Mouse (Mus musculus) gastrocnemius, postnatal 25 days (tissue): ENCODE measurements around the gene Glis2. TPM values are rescaled to one million over a fixed set of nuclear protein-coding genes. Genes with fewer than 3 reads are reported as not detected.

ENCODE experiments used
- DNase-seq: peaks from one replicate; pipeline ENCODE4 v3.0.0; 2022
- total RNA-seq, 2 experiments: library from RNA; stranded (reverse); gene quantifications; 1 replicate in 1 of 2; 2 replicates in 1 of 2; pipeline ENCODE4 v1.2.3; 2021

Gene Glis2
- total RNA-seq, 2 experiments from 2014 or later, result 7.0 to 7.1 TPM

GRCm38 (mm10) chr16:4603453-4603837 is 8.9 kb downstream of the Glis2 start:
- no peak for DNase-seq

GRCm38 (mm10) chr16:4604293-4604837 is 9.9 kb downstream of the Glis2 start:
- no peak for DNase-seq

DNA sequence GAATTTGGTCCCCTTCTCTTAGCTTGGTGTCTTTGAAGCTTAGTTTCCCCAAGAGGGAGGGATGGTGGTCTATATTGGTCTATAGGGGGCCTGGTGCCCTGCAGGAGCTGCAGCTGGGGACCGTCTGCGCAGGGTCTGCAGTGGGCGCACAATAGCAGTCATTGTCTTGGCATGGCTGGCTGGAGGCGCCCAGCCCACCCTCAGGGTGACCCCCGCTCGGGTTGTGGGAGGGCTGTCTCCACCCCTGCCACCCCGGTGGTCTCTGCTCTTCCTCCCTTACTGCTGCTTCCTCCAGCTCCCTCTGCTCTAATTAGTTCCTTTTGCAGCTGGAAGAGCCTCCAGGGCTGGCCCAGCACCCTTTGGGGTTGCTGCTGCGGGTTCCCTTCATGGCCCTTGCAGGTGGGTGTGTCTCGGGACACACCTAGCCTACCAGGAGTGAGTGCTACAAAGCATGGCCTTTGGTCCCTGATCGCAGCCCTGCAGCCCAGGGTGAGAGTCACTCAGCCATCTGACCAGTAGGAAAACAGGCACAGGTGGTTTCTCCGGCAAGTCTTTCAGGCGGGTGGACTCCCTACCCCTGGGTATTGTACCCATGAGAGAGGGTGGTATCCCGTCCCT is 11.1 kb downstream of the Glis2 start:
- no peak for DNase-seq

DNA sequence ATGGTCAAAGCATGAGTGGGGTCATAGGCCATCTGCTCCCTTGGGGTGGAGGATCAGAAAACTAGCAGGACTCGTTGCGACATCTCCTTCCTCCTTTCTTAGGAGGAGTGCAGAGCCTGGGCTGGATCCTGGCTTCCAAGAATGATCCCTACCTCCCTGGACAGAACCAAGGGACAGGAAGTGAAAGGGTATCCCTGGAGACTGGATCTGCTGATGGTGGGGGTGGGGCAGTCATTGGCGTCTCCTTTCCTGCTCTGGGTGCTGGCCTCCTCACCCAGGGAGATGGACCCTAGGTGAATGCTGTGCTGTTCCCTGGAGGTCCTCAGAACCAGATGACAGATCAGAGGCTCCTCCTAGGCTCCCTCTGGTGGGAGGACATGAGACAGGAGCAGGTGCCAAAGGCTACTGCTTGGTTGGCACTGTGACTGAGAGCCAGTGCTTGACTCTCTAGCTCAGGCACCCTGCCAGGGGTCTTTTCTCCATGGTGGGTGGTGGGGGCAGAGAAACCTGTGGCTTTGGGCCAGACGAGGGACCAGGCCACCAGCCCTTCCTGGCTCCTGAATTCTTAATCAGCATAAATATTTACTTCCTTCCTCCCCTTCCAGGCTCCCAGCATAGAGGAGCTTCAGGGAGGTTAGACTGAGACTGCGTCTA is 12.0 kb downstream of the Glis2 start:
- DNase-seq, result peak; percentile 56

DNA sequence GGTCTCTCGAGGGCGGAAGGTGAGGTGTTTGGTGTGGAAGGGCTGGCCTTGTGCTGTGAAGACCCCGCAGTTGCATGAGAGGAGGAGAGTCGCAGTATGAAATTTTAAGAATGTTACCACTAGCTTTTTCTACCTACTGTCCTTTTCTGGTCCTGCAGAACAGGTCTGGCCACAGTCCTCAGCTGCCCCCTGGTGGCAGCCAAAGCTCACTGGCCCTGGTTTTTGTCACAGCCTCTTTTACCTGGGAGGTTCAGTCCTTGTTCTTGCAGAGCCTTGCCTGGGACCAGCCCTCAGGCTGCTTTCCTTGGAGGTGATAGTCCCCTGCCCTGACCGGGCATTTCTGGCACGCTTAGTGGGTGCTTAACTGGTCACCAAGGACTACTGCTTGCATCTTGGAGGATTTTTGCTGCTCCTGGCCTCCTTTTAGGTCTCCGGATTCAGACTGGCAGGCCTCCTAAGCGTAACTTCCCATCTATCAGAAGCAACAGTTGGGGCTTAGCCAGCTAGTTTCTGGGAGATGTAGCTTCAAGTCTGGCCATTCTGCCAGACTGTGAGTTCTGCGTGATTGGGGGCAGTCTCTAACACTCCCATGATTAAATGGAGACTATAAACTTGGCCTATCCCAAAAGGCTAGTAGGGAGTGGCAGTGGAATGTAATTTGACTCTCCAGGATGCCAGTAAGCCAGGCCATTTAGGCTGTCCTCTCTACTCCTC is 13.5 kb downstream of the Glis2 start:
- peak; percentile 78 for DNase-seq

DNA sequence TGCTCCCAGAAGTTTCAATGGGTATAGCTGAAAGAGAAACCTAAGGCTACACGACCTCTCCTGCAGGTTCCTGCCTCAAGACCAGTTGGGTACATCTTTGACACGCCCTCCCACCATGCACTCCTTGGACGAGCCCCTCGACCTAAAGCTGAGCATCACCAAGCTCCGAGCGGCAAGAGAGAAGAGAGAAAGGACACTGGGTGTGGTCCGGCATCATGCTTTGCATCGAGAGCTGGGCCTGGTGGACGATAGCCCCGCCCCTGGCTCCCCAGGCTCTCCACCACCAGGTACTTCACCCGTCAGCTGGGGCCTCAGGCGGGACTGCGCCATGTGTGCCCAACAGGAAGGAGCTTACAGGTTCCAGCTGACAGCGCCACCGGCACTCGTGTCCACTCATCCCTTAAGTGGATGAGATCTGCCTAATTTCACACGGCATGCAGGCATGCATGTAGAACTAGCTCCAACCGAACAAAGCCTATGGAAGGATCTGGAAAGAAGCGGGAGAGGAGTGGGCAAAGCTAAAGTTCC is 14.1 kb downstream of the Glis2 start:
- no peak for DNase-seq

- DNase-seq, result no peak
Measured at GRCm38 (mm10) chr16:4611193-4611592, 16.7 kb downstream of the Glis2 start.

- DNase-seq, result no peak
Measured at GRCm38 (mm10) chr16:4611676-4612075, 17.2 kb downstream of the Glis2 start.

DNA sequence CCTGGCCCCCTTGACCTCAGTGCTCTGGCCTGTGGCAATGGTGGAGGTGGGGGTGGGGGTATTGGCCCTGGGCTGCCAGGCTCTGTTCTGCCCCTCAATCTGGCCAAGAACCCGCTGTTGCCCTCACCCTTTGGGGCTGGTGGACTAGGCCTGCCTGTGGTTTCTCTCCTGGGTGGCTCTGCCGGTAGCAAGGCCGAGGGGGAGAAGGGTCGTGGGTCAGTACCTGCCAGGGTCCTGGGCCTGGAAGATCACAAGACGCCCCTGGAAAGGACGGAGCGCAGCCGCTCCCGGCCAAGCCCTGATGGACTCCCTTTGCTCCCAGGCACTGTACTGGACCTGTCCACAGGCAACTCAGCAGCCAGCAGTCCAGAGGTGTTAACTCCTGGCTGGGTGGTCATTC is 19.2 kb downstream of the Glis2 start:
- DNase-seq, result no peak

- no peak for DNase-seq
Measured at GRCm38 (mm10) chr16:4614639-4615038, 20.1 kb downstream of the Glis2 start.

DNA sequence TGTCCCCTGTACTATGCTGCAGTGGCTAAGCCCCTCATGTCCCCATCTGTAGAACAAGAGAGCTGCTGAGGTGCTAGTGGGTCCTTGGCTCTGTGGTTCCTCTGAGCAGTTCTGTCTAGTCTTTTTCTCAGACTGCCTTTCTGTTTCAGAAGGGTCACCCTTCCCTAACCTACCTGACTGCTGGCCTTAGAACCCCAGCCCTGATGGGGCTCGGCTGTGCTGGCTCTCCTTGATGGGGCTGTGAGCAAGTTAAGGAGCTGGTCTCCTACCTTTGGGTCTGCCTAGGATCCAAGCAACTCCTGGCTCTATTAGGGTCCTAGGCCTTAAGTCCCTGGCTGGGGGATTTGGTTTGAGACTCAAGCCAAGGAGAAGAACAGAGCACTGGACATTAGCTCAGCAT is 20.8 kb downstream of the Glis2 start:
- DNase-seq, result no peak

DNA sequence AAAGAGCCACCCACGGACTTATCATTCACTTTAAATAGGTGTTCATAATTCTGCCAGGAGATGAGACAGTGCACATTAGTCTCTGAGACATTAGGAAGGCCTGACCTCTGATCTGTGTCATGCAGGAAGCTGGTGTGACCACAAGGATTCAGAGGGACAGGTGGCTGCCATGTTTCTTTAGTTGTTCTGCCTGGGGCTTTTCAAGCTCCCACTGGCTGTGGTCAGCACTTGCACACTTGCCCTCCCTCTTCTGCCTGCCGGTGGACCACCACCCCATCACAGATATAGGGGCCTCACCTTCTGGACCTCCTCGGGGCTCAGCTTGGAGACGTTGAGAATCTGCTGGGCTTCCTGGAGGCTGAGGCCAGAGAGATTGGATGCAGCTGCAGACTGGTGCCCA is 22.3 kb downstream of the Glis2 start:
- no peak for DNase-seq

GRCm38 (mm10) chr16:4624074-4624473 is 29.6 kb downstream of the Glis2 start:
- no peak for DNase-seq

DNA sequence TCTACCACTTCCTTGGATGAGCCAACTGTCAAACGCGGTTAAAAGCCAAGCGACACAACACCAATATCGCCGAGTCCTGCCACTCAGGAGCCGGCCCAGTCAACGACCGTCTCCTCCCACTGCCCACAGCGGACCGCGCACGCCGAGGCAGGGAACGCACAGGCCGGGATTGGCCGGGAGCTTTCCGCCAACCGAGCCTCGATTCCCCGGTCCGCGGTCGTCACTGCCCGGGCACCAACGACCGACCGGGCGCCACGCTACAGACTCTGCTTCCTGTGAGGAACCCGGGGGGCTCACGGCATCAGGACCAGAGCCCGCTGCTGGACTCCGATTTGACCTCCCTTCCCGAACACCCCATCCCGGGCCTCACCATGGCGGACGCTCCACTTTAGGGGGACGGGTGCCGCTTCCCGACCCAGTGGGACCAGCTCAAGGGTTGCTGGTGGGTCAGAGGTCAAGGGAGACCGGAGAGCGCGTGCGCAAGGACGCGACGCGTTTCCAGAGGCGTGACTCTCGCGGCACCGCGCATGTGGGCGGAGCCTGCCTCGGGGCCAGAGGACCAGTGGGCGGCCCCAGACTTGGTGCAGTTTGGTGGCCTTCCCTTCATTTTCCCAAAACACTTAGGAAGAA is 30.1 kb downstream of the Glis2 start, which contains the start of gene Pam16:
Gene Pam16 (minus strand): TSS at position 508 of the 630 bp plus-strand sequence.
- peak; percentile 90 for DNase-seq

GRCm38 (mm10) chr16:4627105-4627504 is 32.6 kb downstream of the Glis2 start:
- no peak for DNase-seq

GRCm38 (mm10) chr16:4628898-4629419 is 34.4 kb downstream of the Glis2 start:
- DNase-seq, result no peak

GRCm38 (mm10) chr16:4629950-4630349 is 35.4 kb downstream of the Glis2 start:
- DNase-seq, result peak; percentile 59

DNA sequence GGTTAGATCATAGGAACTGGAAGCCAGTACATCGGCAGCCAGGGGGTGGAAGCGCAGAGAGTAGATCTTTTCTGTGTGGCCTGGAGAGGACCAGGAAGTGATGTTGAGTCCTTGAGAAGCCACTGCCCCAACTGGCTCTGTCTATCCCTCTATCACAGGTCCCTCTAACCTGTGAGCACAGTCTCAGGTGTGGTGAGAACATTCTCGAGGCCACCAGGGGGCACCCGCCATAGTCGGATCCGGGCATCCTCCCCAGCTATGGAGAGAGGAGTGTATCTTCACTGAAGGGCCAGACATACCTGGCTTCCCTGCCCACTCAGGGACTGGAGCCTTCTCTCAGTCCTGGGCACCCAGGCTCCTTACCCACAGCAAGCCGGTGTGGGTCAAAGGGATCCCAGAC is 37.5 kb downstream of the Glis2 start:
- no peak for DNase-seq

- no peak for DNase-seq
Measured at GRCm38 (mm10) chr16:4633661-4634060, 39.1 kb downstream of the Glis2 start.

GRCm38 (mm10) chr16:4634681-4635080 is 40.2 kb downstream of the Glis2 start:
- DNase-seq, result no peak

- no peak for DNase-seq
Measured at GRCm38 (mm10) chr16:4635760-4636159, 41.2 kb downstream of the Glis2 start.

- DNase-seq, result no peak
Measured at GRCm38 (mm10) chr16:4638891-4639390, 44.4 kb downstream of the Glis2 start.
